In the genomic region with DNA sequence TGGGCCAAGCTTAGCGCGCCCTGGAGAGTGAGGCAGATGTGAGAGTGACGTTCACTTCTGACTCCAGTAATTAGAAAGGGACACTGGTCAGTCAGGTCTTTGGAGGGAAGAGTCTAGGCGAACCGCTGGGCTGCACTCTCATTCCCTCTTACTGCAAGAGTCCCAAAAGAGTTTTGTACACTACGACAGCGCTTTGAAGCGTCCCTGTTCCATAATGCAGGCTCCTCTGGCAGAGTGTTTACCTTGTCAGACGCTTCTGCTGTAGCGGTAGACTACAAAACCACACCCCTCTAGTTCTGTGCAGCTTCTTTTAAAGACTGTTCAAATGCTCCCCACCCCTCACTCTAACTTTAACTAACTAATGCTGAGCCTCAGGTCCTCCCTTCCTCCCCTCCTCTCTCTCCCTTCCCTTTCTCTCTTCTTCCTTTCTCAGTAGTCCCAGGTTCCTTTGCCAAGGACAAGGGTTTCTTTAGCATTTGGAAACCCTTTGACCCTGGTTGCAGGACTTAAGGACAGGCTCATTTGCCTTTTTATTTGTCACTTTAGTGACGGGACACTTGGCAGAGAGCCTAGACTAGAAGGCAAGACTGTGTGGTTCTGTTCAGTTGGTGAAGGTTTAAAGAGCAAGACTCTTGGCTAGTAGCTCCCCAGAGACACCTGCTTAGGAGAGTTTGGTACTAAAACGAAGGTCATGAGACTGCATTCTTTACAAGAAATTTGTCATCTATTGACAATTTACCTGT, we compare ENCODE assay signal across 8 mouse cellular contexts. TPM values are rescaled to one million over a fixed set of nuclear protein-coding genes. Genes with fewer than 3 reads are reported as not detected.
DNase-seq lines count a peak whose midpoint lies in the region; ATAC-seq and TF ChIP-seq lines count a peak whose summit lies in the region.

No protein-coding gene starts in this region.

- no peaks in the 10 kb centered on the region for H3K36me3 ChIP-seq in heart, embryonic 15.5 days
- no peaks in the 10 kb centered on the region for H3K36me3 ChIP-seq in hindbrain, embryonic 15.5 days
- H3K36me3 ChIP-seq in midbrain, embryonic 10.5 days, result no peaks in the 10 kb centered on the region

- peak overlapping the region; percentile 81 for H3K4me2 ChIP-seq in heart, embryonic 15.5 days
- peak overlapping the region; percentile 90 for H3K4me2 ChIP-seq in hindbrain, embryonic 15.5 days

- ATAC-seq in heart, embryonic 15.5 days (replicated peaks; ENCODE audit: insufficient number of reproducible peaks, insufficient read depth, low FRiP score, low read depth), result peak; percentile 54; the same call in 1 of the 2 replicates
- no peak; the same call in 1 of the 2 replicates for ATAC-seq in hindbrain, embryonic 15.5 days (ENCODE audit: low FRiP score, low read depth)

- H3K4me3 ChIP-seq in heart, embryonic 15.5 days, result peak overlapping the region; percentile 56
- peak overlapping the region; percentile 65 for H3K4me3 ChIP-seq in hindbrain, embryonic 15.5 days
- peak overlapping the region; percentile 60 for H3K4me3 ChIP-seq in midbrain, embryonic 10.5 days

- no peaks in the 10 kb centered on the region for H3K9me3 ChIP-seq in heart, embryonic 15.5 days (replicated peaks)
- H3K9me3 ChIP-seq in hindbrain, embryonic 15.5 days, result no peaks in the 10 kb centered on the region
- no peaks in the 10 kb centered on the region for H3K9me3 ChIP-seq in midbrain, embryonic 10.5 days (replicated peaks)

- WGBS in heart, embryonic 15.5 days, result 3% methylated on average over 12 of the region's 12 CpGs
- WGBS in hindbrain, embryonic 15.5 days, result 2% methylated on average over 12 of the region's 12 CpGs
- WGBS in midbrain, embryonic 10.5 days, result 6% methylated on average over 12 of the region's 12 CpGs

- no peak for TF ChIP-seq POLR2A in brain, embryonic 14.5 days (IDR thresholded peaks at IDR 0.05; ENCODE audit: borderline replicate concordance, extremely low read depth, insufficient read depth, insufficient read length, poor library complexity, severe bottlenecking)

- no peak for TF ChIP-seq CTCF in brain, embryonic 14.5 days (IDR thresholded peaks at IDR 0.05; ENCODE audit: borderline replicate concordance, extremely low read depth, insufficient read depth, insufficient read length)

- peak overlapping the region; percentile 55 for H3K27ac ChIP-seq in heart, embryonic 15.5 days
- H3K27ac ChIP-seq in hindbrain, embryonic 15.5 days (replicated peaks), result 0 out of 2 replicates have a peak overlapping the region, but pooled peaks have one; percentile 73
- peak overlapping the region; percentile 81; the same call in 1 of the 2 replicates for H3K27ac ChIP-seq in midbrain, embryonic 10.5 days (replicated peaks)

- H3K27me3 ChIP-seq in heart, embryonic 15.5 days, result peaks cover 27% of the 10 kb centered on the region
- H3K27me3 ChIP-seq in hindbrain, embryonic 15.5 days, result 0 out of 2 replicates have a peak, but pooled peaks cover 8% of the 10 kb centered on the region
- H3K27me3 ChIP-seq in midbrain, embryonic 10.5 days (ENCODE audit: low read depth, poor library complexity, severe bottlenecking), result peaks cover 49% of the 10 kb centered on the region

- peak overlapping the region; percentile 3; the same call in 1 of the 2 replicates for H3K9ac ChIP-seq in heart, embryonic 15.5 days
- H3K9ac ChIP-seq in hindbrain, embryonic 15.5 days, result no peak overlapping the region; the same call in 1 of the 2 replicates

- no peak for DNase-seq in heart, adult 9 months (ENCODE audit: low spot score in 2 of 2)
- peak; percentile 45 for DNase-seq in brain, embryonic 14.5 days (ENCODE audit: low read depth)
- DNase-seq in midbrain, embryonic 10.5 days (ENCODE audit: low spot score), result no peak
- no peak for DNase-seq in yolk sac, embryonic 10.5 days (ENCODE audit: low spot score)
- no peak for DNase-seq in cerebellum, adult 9-10 months
- DNase-seq in cerebellum, postnatal 25 days, result no peak

- H3K4me1 ChIP-seq in heart, embryonic 15.5 days (replicated peaks), result peaks cover 12% of the 10 kb centered on the region
- H3K4me1 ChIP-seq in hindbrain, embryonic 15.5 days (replicated peaks), result peaks cover 25% of the 10 kb centered on the region
- H3K4me1 ChIP-seq in midbrain, embryonic 10.5 days, result peaks cover 32% of the 10 kb centered on the region

RNA-seq across cellular contexts. Expression of gene Rorb, which starts 0.6 kb away (rescaled TPM):
- 0.46 and 0.49 TPM in 2 replicates for polyA plus RNA-seq in heart, embryonic 15.5 days (2015; fragmentation: Nextera tagmentation; extraction: Ambion mirVana)
- 2.2 and 4.5 TPM in 2 replicates for polyA plus RNA-seq in brain, embryonic 14.5 days (2012; rRNA removed)
- 13.3 and 15.4 TPM in 2 replicates for polyA plus RNA-seq in hindbrain, embryonic 15.5 days (2015; fragmentation: Nextera tagmentation; extraction: Ambion mirVana)
- 1.5 and 3.2 TPM in 2 replicates for polyA plus RNA-seq in midbrain, embryonic 10.5 days (2016; fragmentation: Nextera tagmentation; extraction: Ambion mirVana)
